Mouse (Mus musculus) neural tube, embryonic 15.5 days (tissue): ENCODE measurements around the gene Trpv6. TPM values are rescaled to one million over a fixed set of nuclear protein-coding genes. Genes with fewer than 3 reads are reported as not detected.

Experiments
- polyA plus RNA-seq: library from polyadenylated mRNA; unstranded; fragments of >200 nt; fragmentation: Nextera tagmentation; extraction: Ambion mirVana; gene quantifications from 2 replicates; pipeline ENCODE4 v1.2.1, GENCODE M21; 2015

The Trpv6 gene
- polyA plus RNA-seq, 1 experiment from 2014 or later, result 1.0 TPM

Other genes starting within 250 kb of the Trpv6 start
- 0.47 TPM in 1 of 2 replicates, not detected in the other for gene Gm5771, start 244.0 kb downstream of the Trpv6 start, polyA plus RNA-seq
- gene Gm10334, start 190.3 kb downstream of the Trpv6 start, polyA plus RNA-seq, result not detected in 2 replicates
- gene Prss1, start 177.5 kb downstream of the Trpv6 start, polyA plus RNA-seq, result 2.3 TPM in 1 of 2 replicates, not detected in the other
- 1.3 TPM in 1 of 2 replicates, not detected in the other for gene Prss2, start 114.6 kb downstream of the Trpv6 start, polyA plus RNA-seq
- 38.0 and 46.7 TPM in 2 replicates for gene Ephb6, start 30.9 kb downstream of the Trpv6 start, polyA plus RNA-seq
- not detected in 2 replicates for gene Trpv5, start 44.4 kb upstream of the Trpv6 start, polyA plus RNA-seq
- not detected in 2 replicates for gene Llcfc1, start 48.0 kb upstream of the Trpv6 start, polyA plus RNA-seq
- 0.51 and 0.86 TPM in 2 replicates for gene Kel, start 67.9 kb upstream of the Trpv6 start, polyA plus RNA-seq
- gene Olfr459, start 138.8 kb upstream of the Trpv6 start, polyA plus RNA-seq, result not detected in 2 replicates
- gene Pip, start 211.1 kb upstream of the Trpv6 start, polyA plus RNA-seq, result not detected in 2 replicates
- not detected in 2 replicates for gene Sval2, start 216.6 kb upstream of the Trpv6 start, polyA plus RNA-seq